Mouse (Mus musculus) megakaryocyte, embryonic 14.5 days (primary cell): ENCODE data around the gene Mkrn2.

Experiments
- FLI1 ChIP-seq: IDR thresholded peaks from 2 replicates; pipeline ENCODE4 v1.6.1; 2012; ENCODE audit warnings: low read length, inconsistent platforms, mixed read lengths
- GATA1 ChIP-seq: IDR thresholded peaks from 3 replicates; pipeline ENCODE4 v1.6.1; 2012; ENCODE audit warnings: mixed read lengths, low read length, inconsistent platforms, borderline replicate concordance

DNA sequence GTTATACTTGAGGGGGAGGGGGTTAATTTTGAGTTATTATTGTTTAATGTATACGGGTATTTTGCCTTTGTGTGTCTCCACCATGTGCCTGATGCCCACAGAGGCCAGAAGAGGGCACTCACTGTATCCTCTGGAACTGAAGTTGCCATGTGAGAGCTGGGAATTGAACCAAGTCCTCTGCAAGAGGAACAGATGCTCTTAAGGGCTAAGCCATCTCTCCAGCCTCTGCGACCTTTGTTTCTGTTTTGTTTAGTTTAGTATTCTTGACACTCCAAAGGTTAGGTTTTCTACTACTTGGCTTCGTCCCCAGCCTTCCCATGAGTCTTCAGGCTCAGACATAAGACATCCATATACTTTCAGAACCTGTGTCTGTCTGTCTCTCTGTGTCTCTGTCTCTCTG lies 17.5 kb upstream of the Mkrn2 start:
- TF ChIP-seq GATA1: no peak
- no peak for TF ChIP-seq FLI1
